Mouse (Mus musculus) liver, embryonic 16.5 days (tissue): ENCODE data around the gene Boll. TPM values are rescaled to one million over a fixed set of nuclear protein-coding genes. Genes with fewer than 3 reads are reported as not detected.
"Not testable (repeated sequence)": the region's sequence is repeated elsewhere in the genome, so short reads cannot be mapped to it uniquely, and the experiment has no call there.

Source experiments
- ATAC-seq: fragments of 200-750 bp; cut with Nextera tagmentation; 2 replicates; pipeline ENCODE4 v1.8.0; 2017; ENCODE audit warnings: low read depth, mild to moderate bottlenecking, moderate number of reproducible peaks, moderate library complexity
- H3K27ac ChIP-seq: fragments of 300-500 bp; sonication (generic); 2 replicates; pipeline ENCODE4 v1.5.1; 2014; ENCODE audit warnings: mild to moderate bottlenecking, low read length
- H3K27me3 ChIP-seq: fragments of 300-500 bp; sonication (generic); 2 replicates; pipeline ENCODE4 v1.6.1; 2014; ENCODE audit warnings: low read depth, low read length, mixed read lengths; ENCODE audit not compliant: control insufficient read depth, insufficient read depth
- H3K36me3 ChIP-seq: fragments of 300-500 bp; sonication (generic); 2 replicates; pipeline ENCODE4 v1.6.1; 2014; ENCODE audit warnings: mild to moderate bottlenecking; ENCODE audit not compliant: control insufficient read depth, insufficient read depth
- H3K4me1 ChIP-seq: fragments of 300-500 bp; sonication (generic); 2 replicates; pipeline ENCODE4 v1.6.1; 2014; ENCODE audit warnings: low read depth, low read length, mixed read lengths; ENCODE audit not compliant: control insufficient read depth
- H3K4me2 ChIP-seq: fragments of 300-500 bp; sonication (generic); 2 replicates; pipeline ENCODE4 v1.6.1; 2014; ENCODE audit warnings: low read depth, low read length, mixed read lengths
- H3K4me3 ChIP-seq: fragments of 300-500 bp; sonication (generic); 2 replicates; pipeline ENCODE4 v1.5.1; 2014; ENCODE audit warnings: low read depth, mild to moderate bottlenecking, low read length
- H3K9ac ChIP-seq: fragments of 300-500 bp; sonication (generic); 2 replicates; pipeline ENCODE4 v1.6.1; 2014; ENCODE audit warnings: low read depth, low read length
- H3K9me3 ChIP-seq: fragments of 300-500 bp; sonication (generic); replicated peaks from 2 replicates; pipeline ENCODE4 v1.6.1; 2016; ENCODE audit warnings: low read length; ENCODE audit not compliant: control insufficient read depth
- WGBS: fragments of 180-500 bp; shearing (Covaris S2); extraction: QIAGEN DNeasy Blood & Tissue Kit; methylation state at CpG from one replicate; pipeline ENCODE4 v1.1.7; 2014; ENCODE audit not compliant: insufficient replicate concordance; 5-methylcytosine and 5-hydroxymethylcytosine counted together
- polyA plus RNA-seq: library from polyadenylated mRNA; unstranded; fragments of >200 nt; fragmentation: Nextera tagmentation; extraction: Ambion mirVana; gene quantifications from 2 replicates; pipeline ENCODE4 v1.2.1, GENCODE M21; 2015

Boll gene
- polyA plus RNA-seq, 1 experiment from 2014 or later, result not detected

DNA sequence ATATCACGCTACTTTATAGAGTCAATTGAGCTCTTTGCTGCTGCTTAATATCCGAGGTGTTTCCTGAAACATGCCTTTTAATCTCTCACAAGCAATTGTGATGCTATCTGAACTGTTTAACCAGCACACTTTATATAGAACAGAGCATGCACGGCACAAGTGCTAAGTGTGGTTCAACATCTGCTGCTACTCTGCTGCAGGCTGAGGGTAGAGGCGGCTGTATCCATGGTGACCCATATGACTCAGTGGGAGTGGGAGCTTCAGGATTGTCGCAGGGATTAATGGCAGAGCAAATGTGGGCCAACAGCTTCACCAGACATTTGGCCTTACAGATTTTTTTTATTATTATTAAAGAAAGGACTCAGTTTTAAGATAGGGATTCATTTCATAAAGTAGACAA is 36.6 kb upstream of the Boll start:
- Histone ChIP-seq H3K4me1 (no peaks in the 10 kb centered on the region), H3K9me3 (no peaks in the 10 kb centered on the region), H3K9ac (no peak overlapping the region), H3K4me3 (no peak overlapping the region), H3K4me2 (no peak overlapping the region), H3K27me3 (peaks cover 6% of the 10 kb centered on the region), H3K27ac (no peak overlapping the region), H3K36me3 (no peaks in the 10 kb centered on the region)
- 44% methylated on average over 5 of the region's 5 CpGs for WGBS
- no peak for ATAC-seq

DNA sequence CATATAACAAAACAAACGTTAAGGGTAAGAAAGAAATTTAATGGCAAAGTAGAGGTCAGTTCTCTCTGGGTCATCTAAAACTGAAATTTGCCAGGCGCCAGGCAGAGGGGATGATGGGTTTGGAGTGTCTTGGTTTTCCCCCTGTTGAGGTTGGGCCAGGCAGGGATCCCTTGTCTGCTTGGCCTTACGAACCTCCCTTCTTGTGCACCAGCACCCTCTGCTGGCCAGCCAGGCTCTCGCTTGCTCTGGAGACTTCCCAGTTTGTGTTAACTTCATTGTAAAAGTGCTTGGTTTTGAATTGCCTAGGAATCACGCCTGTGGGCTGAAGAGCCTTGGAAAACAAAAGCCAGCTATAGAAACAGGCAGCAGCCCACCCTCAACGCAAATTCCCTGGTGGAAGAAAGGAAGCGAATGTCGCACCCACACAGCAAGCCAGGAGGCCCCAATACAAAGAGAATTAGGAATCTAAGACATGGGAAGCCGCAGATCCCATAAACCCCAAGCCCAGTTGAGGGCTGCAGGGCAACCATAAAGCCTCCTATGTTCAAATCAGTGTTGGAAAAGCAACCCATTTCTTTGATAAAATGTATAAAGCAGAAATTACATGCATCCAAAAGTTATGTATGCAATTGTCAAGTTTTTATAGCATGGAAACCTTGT is 20.0 kb upstream of the Boll start:
- no peaks in the 10 kb centered on the region for H3K4me1 ChIP-seq
- H3K4me2 ChIP-seq, result no peak overlapping the region
- no peak overlapping the region for H3K27ac ChIP-seq
- no peak overlapping the region for H3K9ac ChIP-seq
- no peak overlapping the region for H3K4me3 ChIP-seq
- no peaks in the 10 kb centered on the region for H3K9me3 ChIP-seq
- H3K36me3 ChIP-seq, result no peaks in the 10 kb centered on the region
- ATAC-seq, result no peak
- no peaks in the 10 kb centered on the region for H3K27me3 ChIP-seq
- WGBS, result 17% methylated on average over 9 of the region's 9 CpGs

DNA sequence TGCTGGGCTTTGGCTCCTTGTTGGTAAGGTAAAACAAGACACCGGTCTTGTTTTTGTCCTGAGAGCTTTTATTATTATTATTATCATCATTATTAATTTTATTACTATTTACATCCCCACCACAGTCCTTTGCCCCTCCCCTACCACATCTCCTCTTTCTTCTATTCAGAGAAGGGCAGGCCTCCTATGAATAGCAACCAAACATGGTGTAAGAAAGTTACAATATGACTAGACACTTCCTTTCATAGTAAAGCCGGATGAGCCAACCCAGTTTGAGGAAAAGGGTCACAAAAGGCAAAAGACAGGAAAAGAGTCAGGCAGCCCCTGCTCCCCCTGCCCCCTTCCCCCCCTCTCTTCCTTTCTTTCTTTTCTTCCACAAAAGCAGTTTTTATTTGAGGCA is 17.3 kb upstream of the Boll start:
- Histone ChIP-seq H3K4me3 (no peak overlapping the region), H3K27me3 (no peaks in the 10 kb centered on the region), H3K27ac (no peak overlapping the region), H3K36me3 (no peaks in the 10 kb centered on the region), H3K9ac (no peak overlapping the region), H3K4me1 (no peaks in the 10 kb centered on the region), H3K9me3 (no peaks in the 10 kb centered on the region), H3K4me2 (no peak overlapping the region)
- ATAC-seq, result no peak
- WGBS, result 65% methylated on average over 2 of the region's 2 CpGs

DNA sequence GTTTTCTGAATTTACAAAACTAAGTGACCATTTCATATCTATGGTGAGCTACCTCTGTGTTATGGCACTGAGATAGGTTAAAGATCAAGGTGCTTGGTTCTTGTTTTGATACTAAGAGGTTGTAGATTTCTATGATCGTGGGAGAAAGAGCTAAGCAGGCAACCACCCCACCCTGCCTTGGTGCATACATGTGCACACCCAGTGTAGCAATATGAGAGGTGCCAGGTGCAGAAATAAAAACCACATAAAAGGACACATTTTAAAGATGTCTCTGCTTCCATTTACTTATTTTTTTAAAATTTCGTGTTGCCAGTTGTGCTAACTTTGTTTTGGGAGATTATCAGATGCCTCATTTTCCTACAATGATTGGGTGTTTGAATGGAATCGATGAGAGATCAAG is 9.4 kb upstream of the Boll start:
- no peak for ATAC-seq
- no peak overlapping the region for H3K9ac ChIP-seq
- H3K9me3 ChIP-seq, result no peaks in the 10 kb centered on the region
- no peaks in the 10 kb centered on the region for H3K4me1 ChIP-seq
- H3K27me3 ChIP-seq, result no peaks in the 10 kb centered on the region
- H3K36me3 ChIP-seq, result no peaks in the 10 kb centered on the region
- H3K4me2 ChIP-seq, result no peak overlapping the region
- 56% methylated on average over 3 of the region's 3 CpGs for WGBS
- no peak overlapping the region for H3K4me3 ChIP-seq
- H3K27ac ChIP-seq, result no peak overlapping the region

GRCm38 (mm10) chr1:55363586-55363985 is 317 bp upstream of the Boll start:
- WGBS, result 5% methylated on average over 19 of the region's 27 CpGs
- Histone ChIP-seq H3K36me3 (no peaks in the 10 kb centered on the region), H3K9me3 (peaks cover 2% of the 10 kb centered on the region; the same call in 1 of the 2 replicates), H3K27ac (no peak overlapping the region), H3K4me1 (peaks cover 2% of the 10 kb centered on the region; the same call in 1 of the 2 replicates), H3K4me2 (peak overlapping the region; percentile 65), H3K4me3 (peak overlapping the region; percentile 56), H3K9ac (no peak overlapping the region), H3K27me3 (peaks cover 13% of the 10 kb centered on the region)
- peak; percentile 64 for ATAC-seq

DNA sequence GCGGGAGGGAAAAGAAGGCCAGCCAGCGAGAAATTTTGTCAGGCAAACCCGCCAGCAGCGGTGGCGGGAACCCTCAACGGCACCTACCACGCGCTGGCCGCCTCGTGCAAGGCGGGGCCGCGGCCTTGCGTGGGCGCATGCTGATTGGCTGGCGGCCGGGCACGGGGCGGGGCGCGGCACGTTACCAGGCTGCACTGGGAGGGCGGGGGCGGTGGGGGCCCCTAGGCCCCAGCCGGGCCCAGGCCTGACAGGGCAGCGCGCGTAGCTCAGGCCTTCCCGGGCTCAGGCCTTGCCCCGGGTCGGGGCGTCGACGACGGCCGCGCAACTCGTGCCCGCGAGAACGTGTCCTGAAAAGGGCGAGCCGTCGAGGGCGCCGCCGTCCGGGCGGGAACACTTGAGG is 635 bp downstream of the Boll start:
- peak overlapping the region; percentile 65; the same call in 1 of the 2 replicates for H3K4me2 ChIP-seq
- H3K4me1 ChIP-seq, result peaks cover 2% of the 10 kb centered on the region; the same call in 1 of the 2 replicates
- no peak overlapping the region for H3K27ac ChIP-seq
- ATAC-seq, result no peak; the same call in 1 of the 2 replicates
- no peak overlapping the region for H3K9ac ChIP-seq
- peaks cover 2% of the 10 kb centered on the region; the same call in 1 of the 2 replicates for H3K9me3 ChIP-seq
- 50% methylated on average over 47 of the region's 49 CpGs for WGBS
- H3K4me3 ChIP-seq, result no peak overlapping the region
- peaks cover 13% of the 10 kb centered on the region for H3K27me3 ChIP-seq
- no peaks in the 10 kb centered on the region for H3K36me3 ChIP-seq

DNA sequence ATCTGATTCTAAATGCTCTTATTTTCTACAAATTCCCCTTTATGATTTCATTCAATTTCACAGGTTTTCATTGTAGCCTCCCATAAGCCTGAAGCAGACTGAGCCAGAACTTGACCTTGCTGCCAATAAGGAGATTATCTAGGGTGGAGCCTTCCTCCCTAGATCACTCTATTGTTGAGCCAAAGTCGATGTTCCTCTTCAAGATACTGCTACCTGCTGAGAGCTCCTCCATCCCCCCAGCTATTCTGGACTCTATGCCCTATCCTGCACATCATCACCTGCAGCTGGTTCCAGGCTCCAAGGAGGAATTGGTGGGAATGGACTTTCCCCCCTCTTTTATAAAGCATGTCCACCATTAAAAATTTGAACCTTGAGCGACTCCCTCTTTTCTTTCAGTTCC is 11.4 kb downstream of the Boll start:
- H3K4me2 ChIP-seq, H3K36me3 ChIP-seq, H3K9ac ChIP-seq, H3K27me3 ChIP-seq, H3K9me3 ChIP-seq, H3K27ac ChIP-seq, ATAC-seq, H3K4me3 ChIP-seq, H3K4me1 ChIP-seq: not testable (repeated sequence)
- 52% methylated on average over 2 of the region's 2 CpGs for WGBS

- not testable (repeated sequence) for H3K9ac ChIP-seq, H3K4me2 ChIP-seq, H3K4me1 ChIP-seq, H3K36me3 ChIP-seq, H3K27me3 ChIP-seq, H3K27ac ChIP-seq, H3K4me3 ChIP-seq, ATAC-seq, H3K9me3 ChIP-seq
- WGBS, result 57% methylated on average over 5 of the region's 5 CpGs
Measured at GRCm38 (mm10) chr1:55325496-55325895, 37.8 kb downstream of the Boll start.

DNA sequence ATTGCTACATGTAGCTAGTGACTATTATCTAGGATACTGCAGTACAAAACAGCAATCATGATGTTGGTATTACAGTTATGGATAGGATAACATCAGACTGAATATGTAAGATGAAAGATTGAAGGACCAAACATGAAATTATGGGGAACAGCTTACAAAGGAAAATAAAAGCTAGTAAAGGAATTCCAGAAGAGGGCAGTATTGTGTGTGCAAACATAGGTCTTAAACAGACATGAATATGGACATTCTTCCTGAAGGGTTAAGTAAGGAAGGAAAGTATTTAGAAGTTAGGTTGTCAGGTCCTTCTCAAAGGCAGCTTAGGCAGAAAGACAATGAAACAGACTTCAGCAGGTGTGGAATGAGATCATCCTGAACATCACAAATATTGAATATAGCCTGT is 62.2 kb downstream of the Boll start:
- H3K27ac ChIP-seq, result no peak overlapping the region
- no peaks in the 10 kb centered on the region for H3K36me3 ChIP-seq
- H3K27me3 ChIP-seq, result no peaks in the 10 kb centered on the region
- no peak overlapping the region for H3K9ac ChIP-seq
- H3K9me3 ChIP-seq, result no peaks in the 10 kb centered on the region
- H3K4me1 ChIP-seq, result no peaks in the 10 kb centered on the region
- no peak for ATAC-seq
- H3K4me3 ChIP-seq, result no peak overlapping the region
- no peak overlapping the region for H3K4me2 ChIP-seq
